Mouse (Mus musculus): ENCODE measurements around the gene Thumpd2. TPM values are rescaled to one million over a fixed set of nuclear protein-coding genes. Genes with fewer than 3 reads are reported as not detected.

Gene Thumpd2
- polyA plus RNA-seq, 1 experiment from 2014 or later: 14.6 TPM

GRCm38 (mm10) chr17:81032957-81033356 is 31.9 kb downstream of the Thumpd2 start:
- H3K4me2 ChIP-seq: no peak overlapping the region
- DNase-seq (no peak), ATAC-seq (ENCODE audit: insufficient read depth) (no peak)
- no peak overlapping the region for H3K9ac ChIP-seq
- no peaks in the 10 kb centered on the region for H3K9me3 ChIP-seq (ENCODE audit: low read depth, low read length)
- H3K4me1 ChIP-seq (ENCODE audit: insufficient read depth): no peaks in the 10 kb centered on the region
- WGBS: 72% methylated on average over 2 of the region's 2 CpGs
- H3K27ac ChIP-seq (ENCODE audit: low read depth): no peak overlapping the region
- H3K4me3 ChIP-seq (ENCODE audit: low read depth, low read length): no peak overlapping the region
- TF ChIP-seq CTCF (IDR thresholded peaks at IDR 0.05; ENCODE audit: low read depth): no peak
- no peaks in the 10 kb centered on the region for H3K27me3 ChIP-seq (ENCODE audit: insufficient read depth, low read length)
- H3K36me3 ChIP-seq (ENCODE audit: insufficient read depth): peaks cover 65% of the 10 kb centered on the region

- TF ChIP-seq CTCF (IDR thresholded peaks at IDR 0.05; ENCODE audit: low read depth): no peak
- peaks cover 62% of the 10 kb centered on the region for H3K36me3 ChIP-seq (ENCODE audit: insufficient read depth)
- H3K4me2 ChIP-seq: no peak overlapping the region
- H3K9me3 ChIP-seq (ENCODE audit: low read depth, low read length): no peaks in the 10 kb centered on the region
- ATAC-seq (ENCODE audit: insufficient read depth) (no peak), DNase-seq (no peak)
- H3K27me3 ChIP-seq (ENCODE audit: insufficient read depth, low read length): no peaks in the 10 kb centered on the region
- no peaks in the 10 kb centered on the region for H3K4me1 ChIP-seq (ENCODE audit: insufficient read depth)
- 79% methylated on average over 3 of the region's 3 CpGs for WGBS
- H3K27ac ChIP-seq (ENCODE audit: low read depth): no peak overlapping the region
- H3K9ac ChIP-seq: no peak overlapping the region
- H3K4me3 ChIP-seq (ENCODE audit: low read depth, low read length): no peak overlapping the region
Measured at GRCm38 (mm10) chr17:81031830-81032442, 32.9 kb downstream of the Thumpd2 start.

- no peak overlapping the region for H3K4me3 ChIP-seq (ENCODE audit: low read depth, low read length)
- 93% methylated on average over 6 of the region's 6 CpGs for WGBS
- no peaks in the 10 kb centered on the region for H3K4me1 ChIP-seq (ENCODE audit: insufficient read depth)
- H3K9ac ChIP-seq: no peak overlapping the region
- H3K9me3 ChIP-seq (ENCODE audit: low read depth, low read length): no peaks in the 10 kb centered on the region
- no peaks in the 10 kb centered on the region for H3K27me3 ChIP-seq (ENCODE audit: insufficient read depth, low read length)
- DNase-seq (no peak), ATAC-seq (ENCODE audit: insufficient read depth) (no peak)
- H3K27ac ChIP-seq (ENCODE audit: low read depth): no peak overlapping the region
- peaks cover 57% of the 10 kb centered on the region for H3K36me3 ChIP-seq (ENCODE audit: insufficient read depth)
- H3K4me2 ChIP-seq: no peak overlapping the region
- TF ChIP-seq CTCF (IDR thresholded peaks at IDR 0.05; ENCODE audit: low read depth): no peak
Measured at GRCm38 (mm10) chr17:81027331-81027730, 37.6 kb downstream of the Thumpd2 start.

- Histone ChIP-seq H3K4me2 (no peak overlapping the region), H3K4me1 (ENCODE audit: insufficient read depth) (no peaks in the 10 kb centered on the region), H3K9ac (no peak overlapping the region), H3K4me3 (ENCODE audit: low read depth, low read length) (no peak overlapping the region), H3K27me3 (ENCODE audit: insufficient read depth, low read length) (no peaks in the 10 kb centered on the region), H3K9me3 (ENCODE audit: low read depth, low read length) (no peaks in the 10 kb centered on the region), H3K27ac (ENCODE audit: low read depth) (no peak overlapping the region), H3K36me3 (ENCODE audit: insufficient read depth) (no peaks in the 10 kb centered on the region)
- ATAC-seq (ENCODE audit: insufficient read depth): 0 out of 2 replicates have a peak, but pooled peaks have one; percentile 15
- DNase-seq: peak; percentile 64
- 58% methylated on average over 1 of the region's 1 CpGs for WGBS
- peak; percentile 58 for TF ChIP-seq CTCF (IDR thresholded peaks at IDR 0.05; ENCODE audit: low read depth)
Measured at GRCm38 (mm10) chr17:81017132-81017531, 47.8 kb downstream of the Thumpd2 start.

GRCm38 (mm10) chr17:81015814-81016447 is 49.0 kb downstream of the Thumpd2 start:
- ATAC-seq (ENCODE audit: insufficient read depth) (peak; percentile 70), DNase-seq (peak; percentile 96)
- H3K4me3 ChIP-seq (ENCODE audit: low read depth, low read length): no peak overlapping the region
- TF ChIP-seq CTCF (IDR thresholded peaks at IDR 0.05; ENCODE audit: low read depth): peak; percentile 90
- H3K36me3 ChIP-seq (ENCODE audit: insufficient read depth): no peaks in the 10 kb centered on the region
- no peaks in the 10 kb centered on the region for H3K9me3 ChIP-seq (ENCODE audit: low read depth, low read length)
- H3K9ac ChIP-seq: no peak overlapping the region
- WGBS: 37% methylated on average over 4 of the region's 4 CpGs
- H3K27me3 ChIP-seq (ENCODE audit: insufficient read depth, low read length): no peaks in the 10 kb centered on the region
- no peak overlapping the region for H3K4me2 ChIP-seq
- H3K4me1 ChIP-seq (ENCODE audit: insufficient read depth): peaks cover 4% of the 10 kb centered on the region; the same call in 1 of the 2 replicates
- no peak overlapping the region; the same call in 1 of the 2 replicates for H3K27ac ChIP-seq (ENCODE audit: low read depth)

GRCm38 (mm10) chr17:81010844-81011685 is 53.8 kb downstream of the Thumpd2 start:
- H3K4me1 ChIP-seq (ENCODE audit: insufficient read depth): peaks cover 4% of the 10 kb centered on the region; the same call in 1 of the 2 replicates
- no peak overlapping the region; the same call in 1 of the 2 replicates for H3K27ac ChIP-seq (ENCODE audit: low read depth)
- H3K27me3 ChIP-seq (ENCODE audit: insufficient read depth, low read length): no peaks in the 10 kb centered on the region
- H3K9me3 ChIP-seq (ENCODE audit: low read depth, low read length): no peaks in the 10 kb centered on the region
- no peak overlapping the region for H3K4me2 ChIP-seq
- no peaks in the 10 kb centered on the region for H3K36me3 ChIP-seq (ENCODE audit: insufficient read depth)
- no peak overlapping the region for H3K9ac ChIP-seq
- no peak for TF ChIP-seq CTCF (IDR thresholded peaks at IDR 0.05; ENCODE audit: low read depth)
- H3K4me3 ChIP-seq (ENCODE audit: low read depth, low read length): no peak overlapping the region
- DNase-seq: no peak
- peak; percentile 22; the same call in 1 of the 2 replicates for ATAC-seq (ENCODE audit: insufficient read depth)
- WGBS: 51% methylated on average over 18 of the region's 18 CpGs

GRCm38 (mm10) chr17:81010199-81010598 is 54.7 kb downstream of the Thumpd2 start:
- TF ChIP-seq CTCF (IDR thresholded peaks at IDR 0.05; ENCODE audit: low read depth): no peak
- peaks cover 4% of the 10 kb centered on the region; the same call in 1 of the 2 replicates for H3K4me1 ChIP-seq (ENCODE audit: insufficient read depth)
- WGBS: 71% methylated on average over 3 of the region's 3 CpGs
- H3K9ac ChIP-seq: no peak overlapping the region
- no peaks in the 10 kb centered on the region for H3K9me3 ChIP-seq (ENCODE audit: low read depth, low read length)
- no peak overlapping the region for H3K27ac ChIP-seq (ENCODE audit: low read depth)
- H3K4me3 ChIP-seq (ENCODE audit: low read depth, low read length): no peak overlapping the region
- H3K4me2 ChIP-seq: no peak overlapping the region
- no peaks in the 10 kb centered on the region for H3K27me3 ChIP-seq (ENCODE audit: insufficient read depth, low read length)
- H3K36me3 ChIP-seq (ENCODE audit: insufficient read depth): no peaks in the 10 kb centered on the region
- ATAC-seq (ENCODE audit: insufficient read depth) (no peak), DNase-seq (no peak)
